Mouse (Mus musculus) adrenal gland, adult (tissue): ENCODE measurements at regions not wholly inside any gene's neighbourhood (a gene's known extent, or its start where the extent isn't known, plus 50 kb on each side); places are given as distances from the start of the nearest gene placed in this dataset.

Source experiments
- DNase-seq, 2 experiments: peaks; one replicate each; pipeline ENCODE4 v3.0.0; 2022 to 2023; ENCODE audit warnings: low spot score in 1 of 2; ENCODE audit not compliant: inconsistent age in 2 of 2

- no peak for DNase-seq
Observed at GRCm38 (mm10) chr12:59341586-59341985, 122.1 kb upstream of the Fbxo33 start.

GRCm38 (mm10) chr12:59330753-59331152, 111.2 kb upstream of the Fbxo33 start:
- no peak for DNase-seq

- no peak for DNase-seq
Observed at GRCm38 (mm10) chr12:59312703-59313102, 93.2 kb upstream of the Fbxo33 start.

- DNase-seq, result no peak
Observed at GRCm38 (mm10) chr12:59307958-59308357, 88.4 kb upstream of the Fbxo33 start.

- no peak for DNase-seq
Observed at GRCm38 (mm10) chr12:59304522-59304921, 85.0 kb upstream of the Fbxo33 start.
